Mouse (Mus musculus) G1E (cell line): ENCODE results near the gene Fgd2.

Experiments used
- CTCF ChIP-seq: IDR thresholded peaks from 2 replicates; pipeline ENCODE4 v1.5.1; 2012; ENCODE audit warnings: low read depth, low read length, inconsistent platforms, mixed read lengths
- GATA1 ChIP-seq: IDR thresholded peaks from 2 replicates; pipeline ENCODE4 v1.6.1; 2012; ENCODE audit warnings: borderline replicate concordance, low read length, inconsistent platforms, mixed read lengths
- GATA2 ChIP-seq: IDR thresholded peaks from 2 replicates; pipeline ENCODE4 v1.6.1; 2012; ENCODE audit warnings: low read depth, low read length, inconsistent platforms, borderline replicate concordance
- POLR2AphosphoS5 ChIP-seq: IDR thresholded peaks from 2 replicates; pipeline ENCODE4 v1.6.1; 2012; ENCODE audit warnings: low read depth, low read length, inconsistent platforms; ENCODE audit not compliant: insufficient replicate concordance
- TAL1 ChIP-seq: conservative IDR thresholded peaks from 2 replicates; pipeline ENCODE4 v1.6.1; 2012; ENCODE audit warnings: low read depth, low read length, inconsistent platforms, mixed read lengths

DNA sequence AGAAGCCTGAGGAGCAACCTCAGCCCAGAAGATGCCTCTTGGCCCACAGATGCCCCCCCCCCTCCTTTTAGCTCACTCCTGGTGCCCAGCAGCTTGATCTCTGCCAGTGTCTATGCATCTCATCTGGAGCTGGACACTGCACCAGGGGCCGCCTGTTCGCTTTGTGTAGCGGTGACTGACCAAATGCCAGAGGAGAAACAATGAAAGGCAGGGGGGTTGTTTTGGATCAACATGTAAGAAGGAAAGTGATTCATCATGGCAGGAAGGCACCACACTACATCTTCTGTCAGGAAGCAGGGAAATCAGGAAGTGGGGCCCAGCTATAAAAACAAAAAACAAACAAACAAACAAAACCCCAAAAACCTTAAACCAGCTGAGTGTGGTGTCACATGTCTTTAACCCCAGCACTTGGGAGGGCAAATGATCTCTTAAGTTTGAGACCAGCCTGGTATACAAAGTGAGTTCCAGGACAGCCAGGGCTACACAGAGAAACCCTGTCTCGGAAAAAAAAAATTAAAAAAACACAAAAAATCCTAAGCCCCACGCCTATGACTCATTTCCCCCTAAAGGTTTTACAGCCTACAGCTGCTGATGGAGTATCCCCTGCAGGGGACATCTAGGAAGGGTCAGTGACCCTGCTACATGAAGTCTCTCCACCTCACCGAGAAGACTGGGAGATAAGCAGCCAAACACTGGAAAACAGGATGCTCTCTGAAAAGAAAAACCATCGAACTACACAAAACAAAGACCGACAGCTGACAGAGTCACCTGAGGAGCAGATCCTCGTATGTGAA is 44.8 kb upstream of the Fgd2 start:
- TF ChIP-seq CTCF = no peak
- TF ChIP-seq TAL1 = no peak
- TF ChIP-seq GATA1 = no peak
- no peak for TF ChIP-seq POLR2AphosphoS5
- TF ChIP-seq GATA2 = no peak
